15 mouse cellular contexts compared by ENCODE assay signal in genomic region chr11:88639862-88640261, GRCm38 (mm10).
DNase-seq lines count a peak whose midpoint lies in the region; ATAC-seq and TF ChIP-seq lines count a peak whose summit lies in the region.
"Had no signal": no experiment of that assay in that cellular context is flagged by ENCODE, and none has a peak within 500 bp of the region (broad histone marks: within the 10 kb centered on the region; RNA-seq: fewer than 3 reads in every experiment).

No protein-coding gene starts in this region.

- no peak overlapping the region for H3K9ac ChIP-seq in hindbrain, embryonic 13.5 days
- no peak overlapping the region for H3K9ac ChIP-seq in hindbrain, embryonic 12.5 days
- no peak overlapping the region for H3K9ac ChIP-seq in lung, embryonic 14.5 days
- H3K9ac ChIP-seq: kidney, embryonic 15.5 days; stomach, embryonic 15.5 days had no signal

- H3K4me2 ChIP-seq in hindbrain, embryonic 13.5 days: no peak overlapping the region
- H3K4me2 ChIP-seq in hindbrain, embryonic 12.5 days (replicated peaks): no peak overlapping the region
- H3K4me2 ChIP-seq in lung, embryonic 14.5 days: no peak overlapping the region
- H3K4me2 ChIP-seq: kidney, embryonic 15.5 days; stomach, embryonic 15.5 days had no signal

- ATAC-seq in CD4-positive, CD25-positive, alpha-beta regulatory T cell, adult 4 months: no peak
- no peak for ATAC-seq in hindbrain, embryonic 13.5 days (ENCODE audit: low FRiP score)
- ATAC-seq in hindbrain, embryonic 12.5 days (ENCODE audit: low FRiP score): no peak
- no peak for ATAC-seq in lung, embryonic 14.5 days (ENCODE audit: insufficient read depth)

- H3K9me3 ChIP-seq in hindbrain, embryonic 13.5 days: no peaks in the 10 kb centered on the region
- H3K9me3 ChIP-seq in hindbrain, embryonic 12.5 days (replicated peaks): no peaks in the 10 kb centered on the region
- H3K9me3 ChIP-seq in lung, embryonic 14.5 days (ENCODE audit: low read depth, low read length): no peaks in the 10 kb centered on the region
- H3K9me3 ChIP-seq: kidney, embryonic 15.5 days; limb, embryonic 10.5 days; stomach, embryonic 15.5 days had no signal

- 71% methylated on average over 4 of the region's 4 CpGs for WGBS in hindbrain, embryonic 13.5 days
- WGBS in hindbrain, embryonic 12.5 days: 67% methylated on average over 4 of the region's 4 CpGs
- WGBS in lung, embryonic 14.5 days: 68% methylated on average over 4 of the region's 4 CpGs

- peak; percentile 37 for DNase-seq in CD4-positive, CD25-positive, alpha-beta regulatory T cell, adult 2 months (ENCODE audit: low read depth, low spot score)
- DNase-seq in lung, embryonic 14.5 days: no peak
- DNase-seq in lung, adult 18-20 months: no peak
- DNase-seq in brain, embryonic 14.5 days (ENCODE audit: low read depth): no peak
- no peak for DNase-seq in thymus, postnatal 14 days
- DNase-seq: cerebellum, postnatal 10 days; layer of hippocampus, adult 9-11 months; lung, postnatal 36 days; right cerebral cortex, postnatal 14 days had no signal

- H3K27me3 ChIP-seq in hindbrain, embryonic 13.5 days: no peaks in the 10 kb centered on the region
- H3K27me3 ChIP-seq in hindbrain, embryonic 12.5 days: no peaks in the 10 kb centered on the region
- H3K27me3 ChIP-seq in lung, embryonic 14.5 days (ENCODE audit: insufficient read depth, low read length): no peaks in the 10 kb centered on the region
- H3K27me3 ChIP-seq: kidney, embryonic 15.5 days; stomach, embryonic 15.5 days had no signal

- no peak for TF ChIP-seq POLR2A in brain, embryonic 14.5 days (IDR thresholded peaks at IDR 0.05; ENCODE audit: borderline replicate concordance, extremely low read depth, insufficient read depth, insufficient read length, poor library complexity, severe bottlenecking)

- peak overlapping the region; percentile 25 for H3K27ac ChIP-seq in hindbrain, embryonic 13.5 days
- no peak overlapping the region for H3K27ac ChIP-seq in hindbrain, embryonic 12.5 days
- no peak overlapping the region for H3K27ac ChIP-seq in lung, embryonic 14.5 days (ENCODE audit: low read depth)
- H3K27ac ChIP-seq: kidney, embryonic 15.5 days; limb, embryonic 10.5 days; stomach, embryonic 15.5 days had no signal

- TF ChIP-seq CTCF in lung, embryonic 14.5 days (IDR thresholded peaks at IDR 0.05; ENCODE audit: low read depth): peak; percentile 17; the same call in 1 of the 2 replicates
- peak; percentile 29; the same call in 1 of the 2 replicates for TF ChIP-seq CTCF in brain, embryonic 14.5 days (IDR thresholded peaks at IDR 0.05; ENCODE audit: borderline replicate concordance, extremely low read depth, insufficient read depth, insufficient read length)

- H3K4me1 ChIP-seq in hindbrain, embryonic 13.5 days (replicated peaks): peaks cover 75% of the 10 kb centered on the region
- peaks cover 44% of the 10 kb centered on the region for H3K4me1 ChIP-seq in hindbrain, embryonic 12.5 days
- H3K4me1 ChIP-seq in lung, embryonic 14.5 days (ENCODE audit: insufficient read depth): no peaks in the 10 kb centered on the region
- H3K4me1 ChIP-seq: stomach, embryonic 15.5 days had no signal

- H3K4me3 ChIP-seq in hindbrain, embryonic 13.5 days: no peak overlapping the region
- H3K4me3 ChIP-seq in hindbrain, embryonic 12.5 days: no peak overlapping the region
- H3K4me3 ChIP-seq in lung, embryonic 14.5 days (ENCODE audit: low read depth, low read length): no peak overlapping the region
- H3K4me3 ChIP-seq: kidney, embryonic 15.5 days; limb, embryonic 10.5 days; stomach, embryonic 15.5 days had no signal

- 0 out of 2 replicates have a peak, but pooled peaks cover 2% of the 10 kb centered on the region for H3K36me3 ChIP-seq in hindbrain, embryonic 13.5 days
- H3K36me3 ChIP-seq in hindbrain, embryonic 12.5 days: peaks cover 20% of the 10 kb centered on the region; the same call in 1 of the 2 replicates
- H3K36me3 ChIP-seq in lung, embryonic 14.5 days (ENCODE audit: insufficient read depth): no peaks in the 10 kb centered on the region
- H3K36me3 ChIP-seq: stomach, embryonic 15.5 days had no signal
